Mouse (Mus musculus) heart, postnatal 4 days (tissue): ENCODE measurements at regions not wholly inside any gene's neighbourhood (a gene's known extent, or its start where the extent isn't known, plus 50 kb on each side); places are given as distances from the start of the nearest gene placed in this dataset.

ENCODE experiments used
- DNase-seq: peaks from one replicate; pipeline ENCODE4 v3.0.0; 2021

GRCm38 (mm10) chr1:38739018-38739417 is 74.3 kb upstream of the Aff3 start:
- no peak for DNase-seq

DNA sequence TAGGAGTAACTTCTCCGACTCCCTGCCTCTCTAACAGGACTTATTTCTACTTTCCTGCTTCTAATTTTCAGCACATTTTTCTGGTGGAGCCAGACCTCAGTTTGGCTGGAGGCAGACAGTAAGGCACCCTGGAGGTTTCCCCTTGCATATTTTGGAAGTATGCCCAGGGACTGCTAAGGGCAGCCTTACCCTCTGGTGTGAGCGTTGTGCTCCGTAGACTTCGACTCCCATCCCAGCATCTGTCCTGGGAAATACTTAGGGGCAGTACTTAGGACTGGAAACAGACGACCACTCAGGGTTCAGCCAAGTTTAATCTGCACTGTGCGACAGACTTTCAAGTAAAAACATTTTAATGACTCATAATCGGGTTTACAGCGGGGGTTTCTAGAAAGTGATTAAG is 71.0 kb upstream of the Aff3 start:
- peak; percentile 12 for DNase-seq

DNA sequence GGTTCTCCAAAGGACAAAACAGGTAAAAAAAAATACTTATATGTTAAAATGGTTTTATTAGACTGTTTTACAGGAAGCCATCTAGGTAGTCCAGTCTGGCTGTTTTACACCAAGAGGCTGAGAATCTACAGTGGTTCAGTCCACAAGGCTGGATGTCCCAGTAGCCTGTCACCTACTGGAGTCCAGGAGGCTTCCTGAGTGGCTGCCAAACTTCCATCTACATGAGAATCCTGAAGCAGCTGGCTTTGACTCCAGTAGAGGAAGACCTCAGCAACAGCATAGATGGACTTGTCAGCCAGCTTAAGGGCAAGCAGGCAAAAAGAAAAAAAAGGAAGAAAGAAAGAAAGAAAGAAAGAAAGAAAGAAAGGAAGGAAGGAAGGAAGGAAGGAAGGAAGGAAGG is 68.4 kb upstream of the Aff3 start:
- no peak for DNase-seq

GRCm38 (mm10) chr1:38729977-38730782 is 65.4 kb upstream of the Aff3 start:
- DNase-seq: no peak

DNA sequence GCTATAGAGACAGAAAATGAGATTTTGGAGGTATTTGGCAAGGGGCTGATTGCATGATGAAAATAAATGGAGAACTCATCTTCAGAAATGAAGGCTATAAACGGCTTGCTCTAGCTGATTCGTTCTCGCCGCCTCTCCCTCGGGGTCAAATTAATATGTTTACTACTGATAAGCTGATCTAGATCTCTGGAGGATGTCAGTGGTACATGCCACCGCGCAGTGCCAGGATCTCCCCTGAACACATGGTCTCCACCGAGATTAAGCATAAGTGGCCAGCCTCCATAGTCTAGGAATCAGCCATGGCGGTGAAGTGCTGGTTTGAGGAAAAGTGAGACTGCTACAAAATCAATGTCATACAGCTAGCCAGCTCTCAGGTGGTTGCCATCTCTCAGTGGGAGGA is 61.0 kb upstream of the Aff3 start:
- no peak for DNase-seq

DNA sequence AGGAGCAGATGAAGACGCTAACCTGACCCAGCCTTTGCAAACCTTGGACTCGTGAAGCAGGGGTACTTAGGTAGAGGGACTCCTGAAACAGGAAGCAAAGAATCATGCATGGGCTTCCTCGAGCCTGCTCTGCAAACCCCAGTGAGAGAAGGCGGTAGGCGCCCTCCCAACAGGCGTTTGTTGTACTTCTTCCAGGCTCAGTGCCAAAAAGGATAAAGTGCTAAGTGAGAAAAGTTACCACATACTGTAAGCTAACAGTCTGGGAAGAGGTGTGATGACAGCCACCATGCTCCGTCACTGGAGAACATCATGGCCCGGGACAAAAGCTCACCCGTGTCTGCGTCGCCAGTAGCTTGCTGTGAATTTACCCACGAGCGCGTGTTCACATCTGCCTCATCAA is 59.9 kb upstream of the Aff3 start:
- DNase-seq: no peak

DNA sequence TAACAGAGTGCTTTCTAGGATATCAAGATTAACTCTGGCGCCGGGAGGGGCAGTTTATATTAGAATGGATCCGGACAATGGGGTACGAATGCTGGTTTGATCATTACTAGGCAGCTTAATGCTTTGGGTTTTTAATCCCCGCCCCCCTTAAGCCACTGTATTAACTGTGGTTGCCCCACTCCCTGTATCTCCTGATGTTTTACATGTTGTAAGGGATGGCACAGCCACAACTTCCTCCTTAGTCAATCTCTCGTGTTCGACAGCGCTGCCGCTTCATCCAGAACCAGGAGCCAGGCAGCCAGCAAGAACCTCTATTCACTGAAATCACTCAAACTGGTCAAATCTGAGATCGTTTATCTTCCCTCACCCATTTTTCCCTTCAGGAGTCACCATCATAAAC is 57.4 kb upstream of the Aff3 start:
- no peak for DNase-seq

GRCm38 (mm10) chr1:38720287-38720686 is 55.5 kb upstream of the Aff3 start:
- DNase-seq: peak; percentile 9

DNA sequence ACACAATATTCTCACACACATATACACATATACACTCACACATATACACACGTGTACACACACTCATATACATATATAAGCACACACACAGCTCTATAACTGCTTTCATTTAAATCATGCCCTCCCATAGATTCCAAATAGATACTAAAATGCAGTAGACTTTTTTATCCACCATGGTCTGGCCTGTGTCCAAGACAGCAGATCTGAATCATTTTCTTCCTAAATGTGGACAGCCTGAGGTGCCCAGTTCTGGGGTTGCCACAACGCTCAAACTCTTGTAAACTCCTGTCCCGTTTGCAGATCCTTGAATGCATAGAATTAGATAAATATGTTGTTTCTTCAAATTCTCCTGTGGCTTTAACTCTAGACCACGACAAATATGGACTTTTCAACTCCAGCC is 50.9 kb upstream of the Aff3 start:
- no peak for DNase-seq
